Mouse (Mus musculus): ENCODE results near the gene Hmg20a. TPM values are rescaled to one million over a fixed set of nuclear protein-coding genes. Genes with fewer than 3 reads are reported as not detected.

Gene Hmg20a
- polyA plus RNA-seq (2012; rRNA removed), result 12.2 and 15.7 TPM in 2 replicates

DNA sequence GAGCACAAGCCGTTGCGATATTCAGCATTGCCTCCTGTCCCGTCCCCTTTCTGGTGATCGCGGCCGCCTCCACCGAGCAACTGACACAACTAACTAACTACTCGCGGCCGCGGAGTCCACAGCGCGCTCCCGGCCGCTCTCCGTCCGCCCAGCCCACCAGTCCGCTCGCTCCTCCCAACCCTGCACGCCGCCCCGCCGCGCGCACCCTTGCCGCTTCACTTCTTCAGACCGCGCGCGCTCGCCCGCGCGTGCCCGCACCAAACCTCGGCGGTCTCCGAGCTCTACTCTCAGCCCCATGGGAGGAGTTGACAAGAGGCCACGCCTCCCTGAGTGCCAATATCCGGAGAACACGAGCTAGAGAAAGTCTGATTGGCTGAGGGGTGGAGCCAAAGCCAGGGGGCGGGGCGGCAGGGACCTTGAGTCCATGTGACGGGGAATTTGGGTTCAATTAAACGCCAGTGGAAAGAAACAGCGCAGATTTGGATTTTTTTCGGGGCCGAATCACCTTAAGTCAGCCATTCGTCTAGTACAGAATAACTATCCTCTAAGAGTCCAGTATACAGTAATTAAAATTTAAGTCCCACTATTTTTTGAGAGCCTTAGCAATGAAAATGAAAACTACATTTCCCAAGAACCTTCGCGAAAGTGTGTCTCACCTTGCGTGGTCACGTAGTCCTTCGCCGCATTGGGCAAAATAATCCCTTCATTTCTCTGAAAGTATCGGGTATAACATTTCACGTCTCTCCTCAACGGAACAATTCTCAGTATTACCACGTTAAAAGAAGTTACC is at the start of gene Hmg20a, which contains the start of gene Peak1:
Hmg20a (plus strand) TSS at position 662 of the 790 bp plus-strand sequence.
Peak1 (minus strand) TSS at position 120 of the 790 bp plus-strand sequence.
- under 1% methylated on average over 59 of the region's 59 CpGs for WGBS
- DNase-seq (ENCODE audit: low read depth, low spot score), result peak; percentile 100

DNA sequence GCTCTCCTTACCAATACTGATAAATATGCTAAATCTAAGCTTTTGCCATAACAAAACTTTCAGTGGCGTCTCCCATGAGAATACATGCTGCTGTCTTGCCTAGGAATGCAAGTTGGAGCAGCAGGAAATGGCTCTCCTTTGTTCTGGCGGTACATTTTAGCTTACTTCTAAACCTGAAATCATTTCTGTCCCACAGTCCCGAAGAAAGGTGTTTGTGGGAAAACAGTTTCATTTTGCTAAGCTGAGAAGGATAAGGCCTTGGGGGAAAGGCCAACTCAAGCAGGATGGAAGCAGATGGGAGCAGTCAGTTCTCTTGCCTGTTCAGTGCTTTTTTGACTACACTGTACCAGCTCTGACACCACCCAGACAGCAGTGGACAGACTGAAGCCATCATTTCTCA is 49.6 kb upstream of the Hmg20a start:
- WGBS, result 71% methylated on average over 3 of the region's 3 CpGs
- DNase-seq (ENCODE audit: low read depth, low spot score), result no peak

DNA sequence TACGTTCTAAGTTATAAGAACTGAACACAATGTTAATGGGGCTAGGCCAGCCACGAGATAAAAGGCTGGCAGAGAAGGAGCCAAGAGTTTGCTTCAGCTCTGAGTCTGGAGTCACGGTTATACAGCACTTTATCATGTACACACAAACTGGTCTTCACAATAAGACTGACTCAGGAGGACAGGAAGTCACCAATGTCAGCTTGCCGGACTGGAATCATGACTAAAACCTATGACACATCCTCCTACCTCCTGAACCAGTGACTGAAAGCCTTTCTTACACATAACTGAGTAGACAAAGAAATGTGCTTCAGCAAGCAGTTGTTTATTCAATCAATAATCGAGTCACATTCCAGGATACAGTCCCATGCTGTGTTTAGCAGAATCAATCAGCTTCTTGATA is 47.7 kb upstream of the Hmg20a start:
- DNase-seq (ENCODE audit: low read depth, low spot score), result no peak
- WGBS, result 61% methylated on average over 5 of the region's 5 CpGs

DNA sequence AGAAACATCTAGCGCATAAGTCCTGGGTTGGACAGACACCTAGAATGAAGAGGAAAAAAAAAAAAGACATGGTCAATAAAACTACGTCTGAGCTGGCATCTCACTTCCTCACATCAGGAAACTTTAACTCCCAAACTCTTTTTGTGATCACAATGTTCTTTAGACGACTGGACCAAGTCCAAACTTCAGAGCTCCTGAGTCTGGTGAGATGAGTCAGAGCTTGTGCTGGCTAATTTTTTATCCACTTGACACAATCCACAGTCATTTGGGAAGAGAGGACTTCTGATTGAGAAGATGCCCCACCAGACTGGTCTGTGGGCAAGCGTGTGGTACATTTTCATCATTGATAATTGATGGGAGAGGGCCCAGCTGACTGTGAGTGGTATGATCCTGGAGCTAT is 44.0 kb upstream of the Hmg20a start:
- 29% methylated on average over 4 of the region's 4 CpGs for WGBS
- no peak for DNase-seq (ENCODE audit: low read depth, low spot score)

DNA sequence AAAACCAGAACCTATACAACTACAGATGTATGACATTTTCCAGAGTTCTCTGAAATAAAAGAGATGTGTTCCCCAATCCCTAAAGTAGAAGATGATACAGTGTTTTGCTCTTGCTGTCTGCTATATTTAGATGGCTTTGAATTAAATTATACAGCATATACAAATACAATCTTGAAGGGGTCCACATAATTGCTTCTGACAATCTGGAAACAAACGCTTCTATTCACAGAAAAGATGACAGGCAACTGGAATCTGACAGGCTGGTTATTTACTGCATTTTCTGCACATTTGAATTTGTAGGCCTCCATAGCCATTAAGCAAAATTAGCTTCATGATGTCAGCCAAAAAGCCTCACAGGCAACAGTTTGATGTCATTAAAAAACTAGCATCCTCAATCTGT is 35.6 kb upstream of the Hmg20a start:
- 71% methylated on average over 1 of the region's 1 CpGs for WGBS
- no peak for DNase-seq (ENCODE audit: low read depth, low spot score)

DNA sequence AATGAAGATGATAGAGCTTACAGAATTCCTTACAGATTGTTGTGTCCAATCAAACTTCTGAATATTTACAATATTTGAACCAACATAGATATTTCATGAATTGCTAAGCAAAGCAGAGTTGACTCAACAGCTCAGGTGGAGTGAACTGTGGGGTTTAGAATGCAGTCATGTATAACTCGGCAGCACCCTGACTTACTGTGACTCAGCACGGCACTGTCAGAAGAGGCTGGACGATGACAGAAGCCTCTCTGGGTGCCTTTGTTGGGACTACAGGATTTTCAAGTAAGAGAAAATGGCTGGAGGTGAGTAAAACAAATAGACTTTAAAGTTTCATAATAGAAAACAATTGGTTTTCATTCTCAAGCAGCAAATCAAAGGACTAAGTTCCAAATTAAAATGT is 25.6 kb upstream of the Hmg20a start:
- WGBS, result 87% methylated on average over 3 of the region's 3 CpGs
- no peak for DNase-seq (ENCODE audit: low read depth, low spot score)

DNA sequence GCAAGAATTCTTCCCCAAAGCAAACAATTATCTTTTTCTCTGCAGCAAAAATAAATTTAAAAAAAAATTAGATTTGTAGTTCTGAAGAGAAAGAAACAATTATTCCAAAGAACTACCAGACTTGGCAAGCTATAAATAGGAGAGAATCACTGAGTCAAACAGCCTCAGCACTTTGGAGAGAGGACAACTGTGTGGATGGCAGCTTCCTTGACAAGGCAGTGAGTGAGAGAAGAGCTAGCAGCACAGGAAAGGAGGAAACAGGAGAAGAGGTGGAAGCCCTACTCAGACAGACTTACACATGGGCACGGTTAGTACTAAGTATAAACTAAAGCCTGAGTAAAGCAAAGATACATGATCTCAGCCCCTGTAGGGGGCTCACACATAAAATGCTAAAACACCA is 22.1 kb upstream of the Hmg20a start:
- 70% methylated on average over 1 of the region's 1 CpGs for WGBS
- DNase-seq (ENCODE audit: low read depth, low spot score), result no peak

DNA sequence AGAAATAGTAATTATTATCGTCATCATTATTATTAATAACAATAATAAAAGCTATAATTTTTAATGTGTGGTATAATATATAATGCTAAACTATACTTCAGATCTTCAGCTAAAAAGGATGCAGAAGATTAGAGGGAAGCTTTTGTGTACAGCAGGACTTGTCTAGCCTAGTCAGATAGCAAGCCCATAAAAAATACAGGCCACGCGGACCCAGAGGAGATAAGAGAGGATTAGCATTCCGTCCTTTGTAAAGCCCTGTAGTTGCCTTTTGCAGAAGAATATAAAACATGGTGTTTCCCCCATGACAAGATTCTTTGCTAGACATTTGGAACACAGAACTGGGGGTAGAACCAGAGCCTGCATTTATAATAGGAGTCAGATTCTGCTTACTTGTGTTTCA is 13.8 kb upstream of the Hmg20a start:
- no peak for DNase-seq (ENCODE audit: low read depth, low spot score)
- 49% methylated on average over 4 of the region's 4 CpGs for WGBS

DNA sequence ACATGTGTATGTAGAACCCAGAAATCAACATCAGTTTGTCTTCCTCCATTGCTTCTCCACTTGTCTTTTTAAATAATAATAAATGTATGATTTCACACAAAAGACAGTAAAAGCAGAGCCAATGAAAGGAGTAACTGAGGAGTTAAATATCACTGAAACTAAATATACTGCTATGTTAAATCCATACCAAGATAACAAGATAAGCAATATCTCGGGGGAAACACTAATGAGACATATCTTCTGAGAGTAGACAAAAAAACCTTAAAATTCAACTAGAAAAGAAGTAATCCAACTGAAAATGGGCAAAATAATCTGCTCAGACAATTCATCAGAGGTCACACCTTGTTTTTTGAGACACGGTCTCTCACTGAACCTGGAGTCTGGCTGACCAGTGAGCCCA is 8.5 kb upstream of the Hmg20a start:
- WGBS, result 87% methylated on average over 2 of the region's 2 CpGs
- no peak for DNase-seq (ENCODE audit: low read depth, low spot score)

DNA sequence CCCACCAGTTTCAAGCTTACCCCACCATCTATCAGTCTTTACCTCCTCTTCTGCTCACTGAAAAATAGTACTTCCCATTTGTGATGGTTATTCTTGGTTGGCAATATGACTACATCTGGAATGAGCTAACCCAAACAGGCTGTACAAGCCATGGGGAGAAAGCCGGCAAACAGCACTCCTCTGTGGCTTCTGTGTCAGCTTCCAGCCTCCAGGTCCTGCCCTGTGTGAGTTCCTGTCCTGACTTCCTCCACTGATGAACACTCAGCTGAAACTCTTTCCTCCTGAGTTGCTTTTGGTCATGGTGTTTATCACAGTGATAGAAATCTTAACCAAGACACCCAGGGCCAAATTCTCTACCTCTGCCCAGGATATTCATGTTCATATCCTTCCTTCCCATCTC is 5.7 kb upstream of the Hmg20a start:
- DNase-seq (ENCODE audit: low read depth, low spot score), result no peak
- WGBS, result 70% methylated on average over 1 of the region's 1 CpGs

DNA sequence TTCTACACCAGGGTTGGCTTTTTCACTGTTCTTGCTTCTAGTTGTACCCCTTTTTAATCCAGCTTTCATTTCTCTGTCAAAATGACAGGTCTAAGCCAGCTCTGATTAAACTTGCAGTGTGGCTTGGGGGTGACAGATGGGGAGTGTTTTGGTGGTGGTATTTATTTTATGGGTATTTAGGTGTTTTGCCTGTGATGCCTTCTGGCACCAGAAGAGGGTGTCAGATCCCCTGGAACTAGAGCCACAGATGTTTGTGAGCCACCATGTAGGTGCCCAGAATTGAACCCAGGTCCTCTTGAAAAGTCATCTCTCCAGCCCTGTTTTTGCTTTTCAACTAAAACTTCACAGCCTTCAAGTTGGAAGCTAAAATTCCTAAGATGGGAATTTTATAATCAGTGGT is 4.1 kb upstream of the Hmg20a start:
- no peak for DNase-seq (ENCODE audit: low read depth, low spot score)

DNA sequence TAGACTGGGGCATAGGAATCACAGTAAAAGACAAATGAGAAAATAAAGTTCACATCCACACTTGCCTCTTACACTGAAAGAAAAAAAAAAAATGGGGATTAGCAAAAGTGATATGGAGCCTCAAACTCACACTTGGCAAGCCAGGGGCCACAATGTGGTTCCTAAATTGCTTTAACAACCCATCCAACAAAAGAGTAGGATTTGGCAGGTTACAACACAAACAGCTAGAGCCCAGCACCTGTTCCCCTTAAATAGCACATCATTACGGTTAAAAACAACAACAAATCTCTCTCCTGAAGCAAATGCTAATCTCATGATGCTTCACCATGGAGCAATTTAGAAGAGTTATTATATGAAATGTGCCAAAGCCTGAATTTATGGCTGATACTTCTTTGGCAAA is 3.0 kb upstream of the Hmg20a start:
- 13% methylated on average over 1 of the region's 1 CpGs for WGBS
- no peak for DNase-seq (ENCODE audit: low read depth, low spot score)

DNA sequence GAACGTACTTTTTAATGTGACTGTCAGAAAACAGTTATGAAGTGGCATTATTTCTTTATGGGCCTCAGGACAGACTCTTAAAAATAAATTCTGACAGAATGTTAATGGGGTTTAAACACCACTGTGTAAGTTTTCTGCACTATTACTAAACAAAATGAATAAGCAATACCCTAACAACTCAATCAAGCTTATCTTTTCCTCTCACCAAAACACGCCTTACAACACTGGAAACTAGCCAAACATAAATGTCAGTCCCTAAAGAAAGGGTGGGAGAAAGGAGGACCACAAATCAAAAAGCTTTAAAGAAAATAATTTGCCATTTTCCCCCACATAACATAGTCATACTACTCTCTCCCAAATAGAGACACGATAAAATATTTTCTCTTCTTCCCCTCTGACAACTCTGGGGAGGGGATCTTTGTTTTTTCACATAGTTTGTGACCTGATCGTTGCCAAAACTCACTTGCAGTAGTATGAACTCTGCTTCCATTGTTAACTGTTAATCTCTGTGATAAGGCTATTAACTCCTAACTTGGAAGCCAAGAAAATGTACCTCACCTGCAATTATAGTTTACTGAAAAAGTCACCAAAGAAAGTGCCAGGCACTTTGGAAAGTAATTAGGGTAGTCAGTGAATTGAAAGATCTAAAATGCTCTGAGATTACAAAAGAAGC is 2.3 kb upstream of the Hmg20a start:
- WGBS, result 13% methylated on average over 4 of the region's 4 CpGs
- DNase-seq (ENCODE audit: low read depth, low spot score), result no peak

DNA sequence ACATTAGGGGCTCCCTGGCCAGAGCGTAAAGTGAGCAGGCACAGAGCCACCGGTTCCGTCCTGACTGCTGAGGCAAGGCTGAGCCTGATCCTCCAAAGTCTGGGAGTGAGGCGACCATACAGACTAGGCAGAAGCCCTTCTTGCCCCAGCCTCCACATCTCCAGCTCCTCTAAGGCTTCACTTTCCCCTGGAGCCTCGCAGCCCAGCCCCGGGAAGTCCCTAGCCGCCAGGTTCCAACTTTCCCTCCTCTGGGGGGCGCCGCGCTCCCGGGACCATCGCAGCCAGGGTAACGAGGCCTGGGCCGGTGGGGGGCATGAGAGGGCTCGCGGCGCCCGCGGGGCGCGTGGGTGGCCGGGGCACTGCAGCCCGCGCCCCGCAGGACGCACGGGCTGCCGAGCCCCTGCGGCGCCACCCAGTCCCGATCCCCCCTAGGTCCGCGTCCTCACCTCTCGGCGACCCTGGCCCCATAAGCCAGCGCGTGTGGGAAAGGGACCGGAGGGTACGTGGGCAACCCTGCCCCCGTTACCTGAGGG is 928 bp upstream of the Hmg20a start:
- WGBS, result under 1% methylated on average over 40 of the region's 40 CpGs
- no peak for DNase-seq (ENCODE audit: low read depth, low spot score)

DNA sequence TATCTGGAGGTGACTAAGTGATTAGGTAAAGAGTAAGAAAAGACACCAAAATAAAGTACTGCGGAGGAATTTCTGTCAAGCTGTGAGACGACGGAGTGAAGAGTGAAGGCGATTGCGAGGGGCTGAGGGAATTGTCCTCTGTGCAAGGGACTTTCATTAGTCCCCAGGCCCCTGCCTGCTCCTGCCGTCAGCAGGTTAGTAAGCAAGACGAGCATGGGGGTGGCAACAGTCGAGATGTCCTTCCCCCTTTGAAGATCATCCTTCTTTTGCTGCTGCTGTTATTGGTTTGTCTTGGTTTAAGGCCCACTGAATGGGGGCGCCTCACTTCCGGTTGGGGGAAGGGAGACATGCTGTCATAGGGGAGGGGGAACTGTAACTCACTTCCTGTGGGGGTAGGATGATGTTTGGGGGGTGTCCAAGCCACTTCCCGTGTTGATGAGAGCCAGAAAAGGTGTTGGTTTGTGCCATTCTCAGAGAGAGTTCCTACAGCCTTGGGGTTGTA is 380 bp downstream of the Hmg20a start:
- under 1% methylated on average over 11 of the region's 11 CpGs for WGBS

DNA sequence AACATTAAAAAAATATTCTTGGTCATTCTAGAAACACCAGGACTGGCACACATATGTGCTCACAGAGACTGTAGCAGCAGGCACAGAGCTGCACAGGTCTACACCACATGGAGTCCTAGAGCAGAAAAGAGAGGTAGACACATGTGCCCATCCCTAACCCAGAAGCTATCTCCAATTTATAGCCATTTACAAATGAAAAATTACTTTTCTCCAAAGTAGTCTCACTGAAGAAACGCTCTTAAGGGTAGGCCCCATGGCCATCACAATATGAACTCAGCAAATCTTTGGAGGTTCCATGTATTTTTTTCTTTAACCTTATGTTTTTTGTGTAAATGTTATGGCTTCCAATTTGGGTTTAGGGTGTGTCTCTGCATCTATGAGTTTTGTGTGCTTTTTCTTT is 1.8 kb downstream of the Hmg20a start:
- DNase-seq (ENCODE audit: low read depth, low spot score), result no peak
- 94% methylated on average over 1 of the region's 1 CpGs for WGBS

More for the DNA sequence above, 380 bp downstream of the Hmg20a start:
- DNase-seq (ENCODE audit: low read depth, low spot score), result no peak

DNA sequence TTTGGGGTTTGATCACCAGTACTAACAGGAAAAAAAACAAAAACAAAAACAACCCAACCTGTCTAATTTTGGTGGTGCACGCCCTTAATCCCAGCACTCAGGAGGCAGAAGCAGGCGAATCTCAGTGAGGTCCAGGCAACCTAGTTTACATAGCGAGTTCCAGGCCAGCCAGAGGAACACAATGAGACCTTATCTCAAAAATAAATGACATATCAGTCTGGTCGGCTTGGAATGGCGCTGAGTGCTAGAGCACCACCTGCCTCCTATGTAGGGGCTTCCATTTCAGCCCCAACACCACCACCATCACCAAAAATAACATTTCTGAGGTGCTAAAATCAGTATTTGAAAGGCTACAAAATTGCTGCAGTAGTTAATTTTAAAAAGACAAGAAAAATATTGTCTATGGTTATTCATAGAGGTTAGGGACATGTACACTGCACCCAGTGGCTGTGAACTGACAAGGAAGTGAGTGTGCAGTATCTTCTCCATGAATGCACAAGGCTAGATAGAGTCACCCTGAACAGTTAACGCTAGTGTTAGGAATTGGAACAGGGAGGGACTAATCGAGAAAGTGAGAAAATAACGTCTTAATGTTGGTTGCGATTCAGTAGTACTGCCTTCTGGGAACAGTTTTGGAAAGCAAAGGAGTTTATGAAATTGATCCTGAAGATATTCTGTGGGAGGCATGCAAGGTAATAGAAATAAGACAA is 2.6 kb downstream of the Hmg20a start:
- no peak for DNase-seq (ENCODE audit: low read depth, low spot score)
- 79% methylated on average over 9 of the region's 9 CpGs for WGBS

DNA sequence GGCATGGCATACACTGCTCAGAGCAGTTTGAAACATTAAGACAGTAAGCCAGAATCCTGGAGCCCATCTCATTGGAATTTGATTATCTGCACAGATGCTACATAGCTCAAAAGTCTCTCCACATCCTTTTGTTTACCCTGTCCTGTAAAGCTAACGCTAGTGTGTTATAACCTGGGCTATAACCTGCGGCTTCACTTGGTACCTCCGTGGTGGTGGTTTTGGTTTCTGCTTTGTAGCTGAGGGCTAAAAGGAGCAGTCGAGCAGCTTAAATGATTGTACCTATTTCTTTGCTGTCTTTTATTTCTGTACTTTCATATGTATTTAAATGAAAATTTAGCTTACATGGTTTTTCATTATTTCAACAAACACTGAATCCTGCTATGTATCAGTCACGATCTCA is 3.6 kb downstream of the Hmg20a start:
- DNase-seq (ENCODE audit: low read depth, low spot score), result no peak
- 47% methylated on average over 5 of the region's 5 CpGs for WGBS

DNA sequence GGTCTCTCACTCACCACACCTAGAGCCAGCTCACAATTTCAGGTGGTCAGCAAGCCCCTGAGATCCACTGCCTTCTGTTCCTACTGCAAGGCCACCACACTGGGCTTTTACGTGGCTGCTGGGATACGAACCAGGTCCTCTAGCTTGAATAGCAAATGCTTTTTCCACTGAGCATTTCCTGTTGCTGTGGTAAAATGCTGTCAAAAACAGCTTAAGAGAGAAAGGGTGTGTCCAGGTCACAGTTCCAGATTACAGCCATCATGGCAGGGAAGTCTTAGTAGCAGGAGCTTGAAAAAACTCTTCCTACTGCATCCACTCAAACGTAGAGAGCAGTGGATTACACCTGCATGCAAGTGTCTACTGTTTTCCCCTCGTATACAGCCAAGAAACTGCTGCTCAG is 6.5 kb downstream of the Hmg20a start:
- DNase-seq (ENCODE audit: low read depth, low spot score), result no peak
- WGBS, result 61% methylated on average over 4 of the region's 4 CpGs

DNA sequence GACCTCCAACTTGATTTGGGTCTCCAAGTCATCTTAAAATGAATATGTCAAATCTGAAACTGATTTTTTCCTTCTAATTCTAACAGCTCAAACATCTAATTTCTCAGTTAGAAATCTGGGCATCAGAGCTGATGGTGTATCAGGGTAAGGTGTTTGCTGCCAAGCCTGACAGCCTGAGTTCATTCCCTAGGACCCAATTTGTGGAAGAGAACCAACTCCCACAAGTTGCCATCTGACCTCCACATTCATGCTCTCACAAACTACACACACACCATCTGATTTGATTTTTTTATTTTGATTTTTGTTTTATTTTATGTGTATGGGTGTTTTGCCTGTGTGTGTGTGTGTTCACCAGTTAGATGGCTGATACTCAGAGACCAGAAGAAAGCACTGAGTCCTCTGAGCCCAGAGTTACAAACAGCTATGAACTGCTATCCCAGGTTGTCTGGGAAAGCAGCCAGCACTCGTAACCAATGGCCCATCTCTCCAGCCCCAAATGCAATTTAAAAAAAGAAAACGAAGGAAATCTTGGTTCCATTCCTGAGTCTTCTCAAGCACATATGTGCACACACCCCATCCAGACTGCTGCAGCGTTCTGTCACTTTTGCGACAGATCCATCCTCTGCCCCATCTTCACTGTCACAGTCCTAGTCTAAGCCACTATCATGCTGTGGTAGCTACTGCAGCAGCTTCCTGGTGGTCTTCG is 17.6 kb downstream of the Hmg20a start:
- DNase-seq (ENCODE audit: low read depth, low spot score), result no peak
- 70% methylated on average over 5 of the region's 5 CpGs for WGBS

All from large intestine, adult 2 months (tissue).